Mouse (Mus musculus) stomach, postnatal 0 days (tissue): ENCODE measurements around the gene Stoml1. TPM values are rescaled to one million over a fixed set of nuclear protein-coding genes. Genes with fewer than 3 reads are reported as not detected.

Source experiments
- ATAC-seq: fragments of 200-750 bp; cut with Nextera tagmentation; 2 replicates; pipeline ENCODE4 v1.8.0; 2017; ENCODE audit not compliant: low FRiP score, low TSS enrichment
- DNase-seq: peaks from one replicate; pipeline ENCODE4 v3.0.0-alpha.2; 2016; ENCODE audit warnings: low spot score
- H3K27ac ChIP-seq: fragments of 300-500 bp; sonication (generic); replicated peaks from 2 replicates; pipeline ENCODE4 v1.5.1; 2014; ENCODE audit warnings: mild to moderate bottlenecking, control low read depth
- H3K27me3 ChIP-seq: fragments of 300-500 bp; sonication (generic); 2 replicates; pipeline ENCODE4 v1.6.1; 2014; ENCODE audit warnings: low read length; ENCODE audit not compliant: control insufficient read depth, insufficient read depth
- H3K36me3 ChIP-seq: fragments of 300-500 bp; sonication (generic); 2 replicates; pipeline ENCODE4 v1.6.1; 2014; ENCODE audit warnings: low read length, mixed read lengths; ENCODE audit not compliant: control insufficient read depth, insufficient read depth
- H3K4me1 ChIP-seq: fragments of 300-500 bp; sonication (generic); replicated peaks from 2 replicates; pipeline ENCODE4 v1.6.1; 2014; ENCODE audit warnings: antibody characterized with exemption; ENCODE audit not compliant: control insufficient read depth, insufficient read depth
- H3K4me2 ChIP-seq: fragments of 300-500 bp; sonication (generic); replicated peaks from 2 replicates; pipeline ENCODE4 v1.6.1; 2014; ENCODE audit warnings: low read depth, mild to moderate bottlenecking, control low read depth, moderate library complexity
- H3K4me3 ChIP-seq: fragments of 300-500 bp; sonication (generic); 2 replicates; pipeline ENCODE4 v1.5.1; 2014; ENCODE audit warnings: low read depth, low read length, control low read depth
- H3K9ac ChIP-seq: fragments of 300-500 bp; sonication (generic); 2 replicates; pipeline ENCODE4 v1.6.1; 2014; ENCODE audit warnings: mild to moderate bottlenecking, low read length, control low read depth, mixed read lengths
- H3K9me3 ChIP-seq: fragments of 300-500 bp; sonication (generic); 2 replicates; pipeline ENCODE4 v1.6.1; 2016; ENCODE audit warnings: low read length; ENCODE audit not compliant: control insufficient read depth
- CTCF ChIP-seq: IDR thresholded peaks from 2 replicates; pipeline ENCODE4 v1.5.1; 2016; ENCODE audit warnings: antibody characterized with exemption, low read depth, mild to moderate bottlenecking, moderate library complexity
- EP300 ChIP-seq: optimal IDR thresholded peaks from 2 replicates; pipeline ENCODE3; 2016; ENCODE audit warnings: antibody characterized with exemption
- WGBS: fragments of 180-500 bp; shearing (Covaris S2); extraction: QIAGEN DNeasy Blood & Tissue Kit; methylation state at CpG from one replicate; pipeline ENCODE4 v1.1.7; 2014; 5-methylcytosine and 5-hydroxymethylcytosine counted together
- polyA plus RNA-seq: library from polyadenylated mRNA; unstranded; fragments of >200 nt; fragmentation: Nextera tagmentation; extraction: Ambion mirVana; gene quantifications from 2 replicates; pipeline ENCODE4 v1.2.1, GENCODE M21; 2015

The Stoml1 gene
- polyA plus RNA-seq, 1 experiment from 2014 or later: 20.4 TPM

DNA sequence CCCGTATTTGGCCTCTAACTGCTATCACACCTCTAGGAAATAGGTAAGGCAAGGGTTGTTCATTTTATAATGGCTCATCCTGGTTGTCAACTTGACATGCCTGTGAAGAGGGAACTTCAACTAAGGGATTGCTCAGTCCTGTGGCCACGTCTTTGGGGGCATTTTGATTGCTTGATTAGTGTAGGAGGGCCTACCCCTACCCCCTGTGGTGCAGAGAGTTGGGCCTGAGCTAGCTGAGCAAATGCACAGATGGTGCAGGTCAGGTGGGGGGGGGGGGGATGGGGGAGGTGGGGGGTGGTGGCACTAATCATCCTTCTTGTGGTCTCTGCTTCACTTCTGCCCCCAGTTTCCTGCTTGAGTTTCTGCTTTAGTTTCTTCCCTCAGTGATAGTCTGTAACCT lies 2.1 kb downstream of the Stoml1 start:
- WGBS: 71% methylated on average over 2 of the region's 2 CpGs

DNA sequence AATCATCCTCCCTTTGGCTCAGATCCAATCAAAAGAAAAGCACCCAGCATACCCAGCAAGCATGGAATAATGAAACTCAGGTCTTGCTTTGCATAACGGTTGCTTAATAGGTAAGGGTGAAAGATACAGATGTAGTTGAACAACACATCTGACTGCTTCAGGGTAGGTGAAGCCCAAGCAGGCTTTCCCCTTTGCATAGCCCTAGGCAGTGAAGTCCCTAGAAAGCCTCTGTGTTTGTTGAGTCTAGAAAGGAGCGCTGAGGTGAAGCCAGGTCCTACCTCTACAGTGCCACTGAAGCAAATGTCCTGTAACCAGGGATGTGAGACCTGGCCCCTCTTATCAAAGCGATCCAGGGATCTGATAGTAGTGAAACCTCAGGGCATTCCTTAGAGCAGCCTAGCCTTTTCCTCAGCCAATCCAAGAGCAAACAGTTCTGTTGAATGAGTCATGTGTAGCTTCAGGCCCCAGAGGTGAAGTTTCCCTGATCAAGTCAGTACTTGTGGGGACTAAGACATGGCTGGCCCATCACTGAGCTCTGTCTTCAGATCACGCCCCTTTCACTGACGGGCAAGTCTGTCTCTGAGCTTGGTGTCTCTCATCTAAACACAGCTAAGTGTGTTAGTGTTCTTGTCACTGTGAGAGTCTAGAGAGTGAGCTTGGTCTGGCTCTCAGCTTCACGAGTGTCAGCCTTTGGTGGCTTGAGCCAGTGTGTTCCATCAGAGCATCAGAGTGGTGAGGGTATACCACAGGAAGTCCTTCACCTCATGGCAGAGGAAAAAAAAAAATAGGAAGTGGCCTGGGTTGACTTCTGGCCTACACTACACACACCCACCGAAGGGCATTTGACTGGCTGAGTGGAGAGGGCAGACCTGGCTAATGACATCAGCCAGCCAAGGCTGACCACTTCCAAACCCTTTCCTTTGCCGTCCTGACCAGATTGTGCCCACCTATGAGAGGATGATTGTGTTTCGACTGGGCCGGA lies 3.0 kb downstream of the Stoml1 start:
- DNase-seq (no peak), ATAC-seq (no peak)
- WGBS: 78% methylated on average over 10 of the region's 10 CpGs
- H3K9ac ChIP-seq: no peak overlapping the region
- no peaks in the 10 kb centered on the region for H3K4me1 ChIP-seq
- no peak overlapping the region for H3K4me3 ChIP-seq
- H3K9me3 ChIP-seq: no peaks in the 10 kb centered on the region
- no peak overlapping the region for H3K27ac ChIP-seq
- no peak for TF ChIP-seq EP300
- no peak for TF ChIP-seq CTCF
- H3K27me3 ChIP-seq: no peaks in the 10 kb centered on the region
- H3K36me3 ChIP-seq: peaks cover 16% of the 10 kb centered on the region
- no peak overlapping the region for H3K4me2 ChIP-seq

More for the DNA sequence above, 2.1 kb downstream of the Stoml1 start:
- H3K4me3 ChIP-seq: no peak overlapping the region
- H3K9ac ChIP-seq: no peak overlapping the region
- H3K9me3 ChIP-seq: no peaks in the 10 kb centered on the region
- DNase-seq (no peak), ATAC-seq (no peak)
- H3K27me3 ChIP-seq: no peaks in the 10 kb centered on the region
- H3K4me1 ChIP-seq: no peaks in the 10 kb centered on the region
- peaks cover 12% of the 10 kb centered on the region for H3K36me3 ChIP-seq
- no peak overlapping the region for H3K27ac ChIP-seq
- no peak overlapping the region for H3K4me2 ChIP-seq
- TF ChIP-seq EP300 (no peak), CTCF (no peak)

DNA sequence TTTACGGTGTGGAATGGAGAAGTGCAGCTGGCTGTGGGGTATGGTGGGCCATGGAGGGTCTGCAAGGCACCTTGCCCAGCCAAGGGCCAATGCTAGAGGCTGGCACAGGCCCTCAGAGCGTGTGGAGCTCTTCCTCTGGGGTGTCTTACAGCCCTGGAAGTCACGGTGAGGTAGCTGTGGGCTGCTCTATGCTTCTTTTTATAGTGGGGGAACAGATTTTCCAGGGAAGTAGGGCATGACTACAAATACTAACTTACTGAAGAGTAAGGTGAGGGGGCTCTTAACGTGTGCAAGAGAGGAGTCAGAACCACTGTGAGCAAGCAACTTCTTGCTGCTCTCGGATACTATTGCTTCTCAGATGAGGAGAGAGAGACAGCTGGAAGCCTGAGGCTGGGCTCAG lies 9.5 kb downstream of the Stoml1 start:
- no peak overlapping the region for H3K4me2 ChIP-seq
- no peak for TF ChIP-seq CTCF
- peaks cover 22% of the 10 kb centered on the region for H3K36me3 ChIP-seq
- no peak overlapping the region for H3K9ac ChIP-seq
- no peaks in the 10 kb centered on the region for H3K27me3 ChIP-seq
- DNase-seq: no peak
- no peak overlapping the region for H3K4me3 ChIP-seq
- H3K27ac ChIP-seq: peak overlapping the region; percentile 49; the same call in 1 of the 2 replicates
- 92% methylated on average over 5 of the region's 5 CpGs for WGBS
- no peak for ATAC-seq
- H3K4me1 ChIP-seq: no peaks in the 10 kb centered on the region
- no peaks in the 10 kb centered on the region for H3K9me3 ChIP-seq

DNA sequence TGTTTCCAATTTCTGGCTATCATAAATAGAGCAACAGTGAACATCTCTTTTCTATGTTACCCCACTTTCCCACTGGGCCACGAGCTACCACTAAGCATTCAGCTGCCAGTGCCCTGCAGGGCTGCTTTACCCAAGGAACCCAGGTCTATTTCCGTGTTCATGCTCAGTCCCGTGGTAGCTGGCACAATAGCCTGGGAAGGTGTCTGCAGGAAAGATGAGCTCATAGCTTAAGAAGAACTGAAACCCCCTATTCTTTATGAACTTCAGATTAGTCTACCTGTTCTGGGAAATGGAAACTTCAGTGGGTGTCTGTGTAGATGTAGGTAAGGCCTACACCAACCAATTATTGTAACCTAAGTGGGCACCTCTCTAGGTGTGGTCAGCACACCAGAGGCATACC lies 12.4 kb downstream of the Stoml1 start:
- 79% methylated on average over 3 of the region's 3 CpGs for WGBS
- TF ChIP-seq EP300: no peak
- TF ChIP-seq CTCF: no peak
- no peak overlapping the region for H3K4me2 ChIP-seq
- H3K4me3 ChIP-seq: no peak overlapping the region
- H3K27me3 ChIP-seq: no peaks in the 10 kb centered on the region
- no peaks in the 10 kb centered on the region for H3K4me1 ChIP-seq
- H3K27ac ChIP-seq: no peak overlapping the region
- no peaks in the 10 kb centered on the region for H3K9me3 ChIP-seq
- H3K9ac ChIP-seq: no peak overlapping the region
- ATAC-seq (no peak), DNase-seq (no peak)
- peaks cover 14% of the 10 kb centered on the region; the same call in 1 of the 2 replicates for H3K36me3 ChIP-seq

DNA sequence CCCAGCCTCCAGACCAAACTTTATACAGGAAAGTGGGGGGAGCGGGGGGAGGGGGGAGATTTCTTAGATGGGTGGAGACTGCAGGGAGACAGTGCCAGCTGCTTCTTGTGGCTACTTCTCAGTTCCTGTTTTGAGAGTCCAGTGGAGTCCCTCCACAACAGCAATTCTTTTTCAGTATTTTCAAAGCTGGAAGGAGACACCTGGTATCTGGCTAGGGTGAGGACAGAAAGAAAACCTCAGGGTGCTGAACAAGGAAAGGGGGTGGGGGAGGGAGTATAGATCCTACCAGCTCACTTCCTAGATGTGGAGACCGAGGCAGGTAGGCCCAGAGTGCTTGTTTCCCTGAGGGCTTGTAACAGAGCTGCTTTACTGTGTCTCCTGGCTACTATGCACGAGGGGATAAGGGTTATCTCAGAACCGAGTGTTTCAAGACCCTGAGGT lies 13.6 kb downstream of the Stoml1 start:
- H3K9me3 ChIP-seq: no peaks in the 10 kb centered on the region
- ATAC-seq (no peak), DNase-seq (no peak)

DNA sequence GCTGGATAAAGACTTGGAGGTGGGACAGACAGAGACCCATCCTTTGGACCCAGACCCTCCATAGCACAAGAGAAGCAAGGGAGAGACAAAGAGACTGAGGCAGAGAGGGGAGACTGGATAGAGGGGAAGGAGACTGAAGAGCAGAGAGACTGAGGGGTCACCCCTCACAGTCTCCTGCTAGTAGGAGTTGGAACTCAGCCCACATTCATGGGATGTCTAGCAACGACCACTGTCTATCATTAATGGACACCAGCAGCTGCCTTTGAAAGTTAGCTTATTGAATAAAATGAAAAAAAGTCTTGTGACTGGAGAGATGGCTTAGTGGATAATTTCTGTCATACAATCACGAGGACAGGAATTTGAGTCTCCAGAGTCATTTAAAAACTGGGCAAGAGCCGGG lies 14.1 kb downstream of the Stoml1 start:
- WGBS: 60% methylated on average over 3 of the region's 3 CpGs
- ATAC-seq (no peak), DNase-seq (no peak)
- no peak overlapping the region for H3K4me2 ChIP-seq
- no peak overlapping the region for H3K4me3 ChIP-seq
- H3K27ac ChIP-seq: 0 out of 2 replicates have a peak overlapping the region, but pooled peaks have one; percentile 49
- no peaks in the 10 kb centered on the region for H3K9me3 ChIP-seq
- no peaks in the 10 kb centered on the region for H3K4me1 ChIP-seq
- no peak overlapping the region for H3K9ac ChIP-seq
- no peaks in the 10 kb centered on the region for H3K27me3 ChIP-seq
- peaks cover 7% of the 10 kb centered on the region; the same call in 1 of the 2 replicates for H3K36me3 ChIP-seq
- TF ChIP-seq EP300 (no peak), CTCF (no peak)

More for the DNA sequence above, 13.6 kb downstream of the Stoml1 start:
- Histone ChIP-seq H3K4me1 (no peaks in the 10 kb centered on the region), H3K27ac (0 out of 2 replicates have a peak overlapping the region, but pooled peaks have one; percentile 49), H3K9ac (no peak overlapping the region), H3K27me3 (no peaks in the 10 kb centered on the region), H3K36me3 (peaks cover 10% of the 10 kb centered on the region; the same call in 1 of the 2 replicates), H3K4me2 (no peak overlapping the region), H3K4me3 (no peak overlapping the region)
- no peak for TF ChIP-seq CTCF
- WGBS: 33% methylated on average over 4 of the region's 4 CpGs
